1 mouse cellular context compared by ENCODE assay signal in the genomic region with DNA sequence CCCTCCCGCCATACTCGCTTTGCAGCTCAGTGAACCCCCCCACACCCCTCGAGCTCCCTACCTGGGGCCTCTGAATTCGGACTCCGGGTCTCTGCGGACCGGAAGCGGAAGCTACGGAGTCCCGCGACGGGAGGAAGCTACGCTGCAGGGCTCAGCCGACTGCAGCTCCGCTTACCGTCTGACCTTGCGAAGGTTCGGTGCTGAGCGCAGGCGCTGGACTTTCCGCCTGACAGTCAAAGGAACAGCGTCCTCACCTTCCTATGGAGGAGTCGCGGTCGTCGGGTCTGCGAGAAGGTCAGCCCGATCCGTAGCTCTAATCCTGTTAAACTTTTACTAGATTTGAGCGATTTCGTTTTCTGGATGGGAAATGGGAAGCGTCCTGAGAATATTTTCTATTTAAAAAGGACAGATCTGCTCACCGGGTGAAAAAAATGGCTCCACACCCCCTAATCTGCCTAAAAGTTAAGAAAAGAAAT.
TF ChIP-seq lines count a peak whose summit lies in the region.

Gene Mrps21, minus strand, starts transcription at position 128 of the 476 bp plus-strand sequence.

TF ChIP-seq in CH12.LX, 34 proteins besides CTCF, POLR2A, EP300 and RAD21 (continued from another document):
- TF ChIP-seq JUN (IDR thresholded peaks at IDR 0.05; ENCODE audit: insufficient read depth, low read depth, low read length) = no peak
- no peak for TF ChIP-seq ZC3H11A (IDR thresholded peaks at IDR 0.05; ENCODE audit: low read depth, low read length)
- no peak for TF ChIP-seq MAX (IDR thresholded peaks at IDR 0.05; ENCODE audit: low read length)
- no peak for TF ChIP-seq E2F4 (IDR thresholded peaks at IDR 0.05; ENCODE audit: insufficient replicate concordance, low read depth, low read length)
- TF ChIP-seq TCF12 (IDR thresholded peaks at IDR 0.05; ENCODE audit: low read depth, low read length) = peak; percentile 95
- no peak for TF ChIP-seq RCOR1 (conservative IDR thresholded peaks at IDR 0.05; ENCODE audit: low read depth, low read length)
- TF ChIP-seq GABPA (IDR thresholded peaks at IDR 0.05; ENCODE audit: insufficient replicate concordance, low read depth, low read length) = no peak; the same call in 1 of the 2 replicates
- no peak for TF ChIP-seq ZKSCAN1 (IDR thresholded peaks at IDR 0.05; ENCODE audit: borderline replicate concordance, low read depth, low read length)
- peak; percentile 60 for TF ChIP-seq BHLHE40 (IDR thresholded peaks at IDR 0.05; ENCODE audit: low read depth, low read length)
- TF ChIP-seq MAFK (IDR thresholded peaks at IDR 0.05; ENCODE audit: insufficient replicate concordance, low read length) = no peak
